Mouse (Mus musculus) urinary bladder, postnatal 0 days (tissue): ENCODE data around the gene Ei24. TPM values are rescaled to one million over a fixed set of nuclear protein-coding genes. Genes with fewer than 3 reads are reported as not detected.

Experiments
- polyA plus RNA-seq: library from polyadenylated mRNA; unstranded; fragments of >200 nt; fragmentation: Nextera tagmentation; extraction: Ambion mirVana; gene quantifications from 2 replicates; pipeline ENCODE4 v1.2.1, GENCODE M21; 2015

Gene Ei24
- polyA plus RNA-seq = 106 and 124 TPM in 2 replicates

DNA sequence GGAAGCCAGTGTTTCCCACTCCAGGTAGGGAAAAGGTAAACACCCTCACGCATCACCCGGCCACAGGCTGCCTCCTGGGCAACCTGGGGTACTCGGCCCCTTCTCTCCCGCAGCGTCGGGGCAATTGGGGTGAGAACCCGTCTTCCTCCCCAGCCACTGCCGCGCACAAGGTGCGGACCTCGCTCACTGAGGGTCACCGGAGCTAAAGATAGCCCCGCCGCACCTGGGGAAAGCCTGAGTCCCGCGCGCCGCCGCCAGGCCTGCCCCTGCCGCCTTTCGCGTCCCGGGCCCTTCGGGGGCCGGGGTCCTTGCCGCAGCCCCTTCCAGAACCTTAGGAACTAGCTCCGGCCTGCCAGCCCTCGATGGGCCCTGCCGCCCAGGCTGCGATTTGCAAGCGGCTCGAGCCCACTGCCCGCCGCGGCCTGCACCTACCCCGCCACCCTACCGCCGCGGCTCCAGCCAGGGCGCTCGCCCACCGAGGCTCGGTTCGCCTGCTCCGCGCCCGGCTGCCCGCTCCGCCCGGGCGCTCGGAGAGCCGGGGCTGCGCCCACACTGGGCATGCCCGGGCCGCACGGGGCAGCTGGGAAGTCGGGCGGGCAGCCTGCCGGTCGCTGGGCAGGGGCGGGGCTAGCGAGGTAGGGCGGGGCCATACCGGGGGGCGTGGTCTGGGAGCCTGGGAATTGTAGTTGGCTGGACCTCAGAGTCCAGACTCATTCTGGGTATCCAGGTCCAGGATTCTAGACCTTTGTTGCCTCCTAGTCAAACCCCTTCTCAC lies at the start of gene Ei24:
TSS of gene Ei24 (minus strand) at position 613 of the 775 bp plus-strand sequence.

GRCm38 (mm10) chr9:36821644-36822000 lies 24.4 kb upstream of the Ei24 start, which contains the start of gene Fez1:
Gene Fez1, plus strand, starts transcription at chr9:36821864.

GRCm38 (mm10) chr9:36767203-36768143 lies 29.7 kb downstream of the Ei24 start, which contains the start of gene Stt3a:
Gene Stt3a, minus strand, starts transcription at chr9:36767679.

Other genes with a start within 250 kb of the Ei24 start
- gene Gm17689, start 214.8 kb downstream of the Ei24 start, polyA plus RNA-seq = not detected in 2 replicates
- gene A630095E13Rik, start 154.0 kb downstream of the Ei24 start, polyA plus RNA-seq = not detected in 2 replicates
- gene Acrv1, start 104.2 kb downstream of the Ei24 start, polyA plus RNA-seq = not detected in 2 replicates
- 8.0 and 8.5 TPM in 2 replicates for gene Chek1, start 70.3 kb downstream of the Ei24 start, polyA plus RNA-seq
- gene Stt3a, start 29.7 kb downstream of the Ei24 start, polyA plus RNA-seq = 158 and 189 TPM in 2 replicates
- gene Fez1, start 24.5 kb upstream of the Ei24 start, polyA plus RNA-seq = 9.8 and 10.6 TPM in 2 replicates